Mouse (Mus musculus): Measurements from ENCODE around the gene Trpm3. TPM values are rescaled to one million over a fixed set of nuclear protein-coding genes. Genes with fewer than 3 reads are reported as not detected.

The Trpm3 gene
- polyA plus RNA-seq, 1 experiment = 1.2 TPM

DNA sequence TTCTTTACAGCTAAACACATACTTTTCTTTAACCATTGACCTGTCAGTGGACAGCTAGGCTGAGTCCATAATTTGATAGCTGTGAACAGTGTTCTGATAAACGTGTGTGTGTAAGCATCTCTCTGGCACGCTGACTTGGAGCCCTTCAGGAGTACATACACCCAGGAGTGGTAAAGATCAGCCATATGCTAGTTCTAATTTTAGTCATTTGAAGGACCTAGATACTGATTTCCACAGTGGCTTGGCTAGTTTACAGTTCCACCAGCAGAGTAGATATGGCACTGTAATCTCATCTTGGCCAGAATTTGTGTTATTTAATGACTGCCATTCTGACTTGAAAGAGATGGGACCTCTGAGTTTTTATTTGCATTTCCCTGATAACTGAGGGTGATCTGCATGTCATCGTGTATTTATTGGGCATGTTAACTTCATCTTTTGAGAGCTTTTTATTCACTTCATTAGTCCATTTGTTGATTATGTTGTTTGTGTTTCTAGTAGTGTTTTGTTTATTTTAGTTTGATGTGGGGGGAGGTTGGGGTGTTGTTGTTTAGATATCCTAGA, 499.6 kb downstream of the Trpm3 start:
- H3K36me3 ChIP-seq (ENCODE audit: control insufficient read depth, insufficient read depth, low read length) = no peaks in the 10 kb centered on the region
- no peak overlapping the region for H3K4me3 ChIP-seq (ENCODE audit: control insufficient read depth, low read depth, low read length)
- H3K27me3 ChIP-seq (ENCODE audit: control insufficient read depth, insufficient read depth, low read length) = no peaks in the 10 kb centered on the region
- TF ChIP-seq POLR2A (IDR thresholded peaks at IDR 0.05; ENCODE audit: control insufficient read depth, low read depth, low read length) (no peak), CTCF (IDR thresholded peaks at IDR 0.05; ENCODE audit: control insufficient read depth, insufficient read depth, insufficient replicate concordance, low read depth, low read length) (no peak)
- no peak overlapping the region for H3K27ac ChIP-seq (ENCODE audit: control insufficient read depth, insufficient read depth, low read depth, low read length)
- H3K4me1 ChIP-seq (ENCODE audit: control insufficient read depth, insufficient read depth, low read length) = no peaks in the 10 kb centered on the region

DNA sequence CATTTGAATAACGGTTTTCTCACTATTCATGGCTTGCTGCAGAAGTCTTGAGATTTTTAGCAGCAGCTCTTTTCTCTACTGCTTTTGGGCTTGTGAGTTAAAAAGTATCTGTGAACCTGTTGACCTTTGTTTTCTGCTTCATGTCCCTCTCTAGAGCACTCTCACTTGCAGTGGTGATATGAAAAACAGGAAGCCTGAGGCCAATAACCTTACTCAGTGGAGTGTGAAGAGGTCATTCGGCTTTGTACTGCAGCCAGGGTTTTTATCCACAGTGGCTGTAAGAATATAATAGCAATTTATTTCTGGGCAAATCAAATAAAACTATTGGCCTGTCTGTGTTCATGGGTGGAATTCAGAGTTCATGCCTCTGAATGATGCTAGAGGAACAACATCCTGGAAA, 503.3 kb downstream of the Trpm3 start:
- no peak overlapping the region for H3K4me3 ChIP-seq (ENCODE audit: control insufficient read depth, low read depth, low read length)
- TF ChIP-seq CTCF (IDR thresholded peaks at IDR 0.05; ENCODE audit: control insufficient read depth, insufficient read depth, insufficient replicate concordance, low read depth, low read length) (no peak), POLR2A (IDR thresholded peaks at IDR 0.05; ENCODE audit: control insufficient read depth, low read depth, low read length) (no peak)
- H3K27me3 ChIP-seq (ENCODE audit: control insufficient read depth, insufficient read depth, low read length) = no peaks in the 10 kb centered on the region
- no peaks in the 10 kb centered on the region for H3K4me1 ChIP-seq (ENCODE audit: control insufficient read depth, insufficient read depth, low read length)
- no peak overlapping the region for H3K27ac ChIP-seq (ENCODE audit: control insufficient read depth, insufficient read depth, low read depth, low read length)
- H3K36me3 ChIP-seq (ENCODE audit: control insufficient read depth, insufficient read depth, low read length) = no peaks in the 10 kb centered on the region

- H3K36me3 ChIP-seq (ENCODE audit: control insufficient read depth, insufficient read depth, low read length) = no peaks in the 10 kb centered on the region
- no peak overlapping the region for H3K27ac ChIP-seq (ENCODE audit: control insufficient read depth, insufficient read depth, low read depth, low read length)
- no peak overlapping the region for H3K4me3 ChIP-seq (ENCODE audit: control insufficient read depth, low read depth, low read length)
- no peaks in the 10 kb centered on the region for H3K27me3 ChIP-seq (ENCODE audit: control insufficient read depth, insufficient read depth, low read length)
- TF ChIP-seq POLR2A (IDR thresholded peaks at IDR 0.05; ENCODE audit: control insufficient read depth, low read depth, low read length) = no peak
- no peak for TF ChIP-seq CTCF (IDR thresholded peaks at IDR 0.05; ENCODE audit: control insufficient read depth, insufficient read depth, insufficient replicate concordance, low read depth, low read length)
- H3K4me1 ChIP-seq (ENCODE audit: control insufficient read depth, insufficient read depth, low read length) = no peaks in the 10 kb centered on the region
These were observed 517.8 kb downstream of the Trpm3 start for GRCm38 (mm10) chr19:22656466-22657215.

GRCm38 (mm10) chr19:22657251-22657650, 518.4 kb downstream of the Trpm3 start:
- no peaks in the 10 kb centered on the region for H3K4me1 ChIP-seq (ENCODE audit: control insufficient read depth, insufficient read depth, low read length)
- TF ChIP-seq POLR2A (IDR thresholded peaks at IDR 0.05; ENCODE audit: control insufficient read depth, low read depth, low read length) = no peak
- no peaks in the 10 kb centered on the region for H3K27me3 ChIP-seq (ENCODE audit: control insufficient read depth, insufficient read depth, low read length)
- no peaks in the 10 kb centered on the region for H3K36me3 ChIP-seq (ENCODE audit: control insufficient read depth, insufficient read depth, low read length)
- no peak overlapping the region for H3K27ac ChIP-seq (ENCODE audit: control insufficient read depth, insufficient read depth, low read depth, low read length)
- no peak overlapping the region for H3K4me3 ChIP-seq (ENCODE audit: control insufficient read depth, low read depth, low read length)

DNA sequence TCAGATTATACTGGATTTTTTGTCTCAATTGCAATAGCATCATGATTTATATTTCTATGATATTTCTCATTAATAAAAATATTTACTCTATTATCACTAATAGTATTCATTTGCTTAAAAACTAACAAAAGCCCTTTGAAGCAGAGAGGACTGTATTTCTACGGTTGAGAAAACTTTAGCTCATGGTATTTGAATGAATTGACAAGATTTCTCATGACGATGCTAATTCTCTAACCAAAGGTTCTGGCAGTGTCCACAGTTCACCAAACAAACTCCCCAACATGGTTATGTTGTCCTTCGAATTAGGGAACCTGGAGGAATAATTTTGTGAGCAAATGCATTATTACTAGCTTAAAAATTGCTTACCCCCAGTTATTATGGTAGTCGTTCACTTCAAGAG, 526.6 kb downstream of the Trpm3 start:
- no peaks in the 10 kb centered on the region for H3K27me3 ChIP-seq (ENCODE audit: control insufficient read depth, insufficient read depth, low read length)
- no peaks in the 10 kb centered on the region for H3K36me3 ChIP-seq (ENCODE audit: control insufficient read depth, insufficient read depth, low read length)
- no peak overlapping the region for H3K27ac ChIP-seq (ENCODE audit: control insufficient read depth, insufficient read depth, low read depth, low read length)
- no peaks in the 10 kb centered on the region for H3K4me1 ChIP-seq (ENCODE audit: control insufficient read depth, insufficient read depth, low read length)
- TF ChIP-seq CTCF (IDR thresholded peaks at IDR 0.05; ENCODE audit: control insufficient read depth, insufficient read depth, insufficient replicate concordance, low read depth, low read length) (no peak), POLR2A (IDR thresholded peaks at IDR 0.05; ENCODE audit: control insufficient read depth, low read depth, low read length) (no peak)
- H3K4me3 ChIP-seq (ENCODE audit: control insufficient read depth, low read depth, low read length) = no peak overlapping the region

- no peaks in the 10 kb centered on the region for H3K36me3 ChIP-seq (ENCODE audit: control insufficient read depth, insufficient read depth, low read length)
- H3K27me3 ChIP-seq (ENCODE audit: control insufficient read depth, insufficient read depth, low read length) = no peaks in the 10 kb centered on the region
- H3K4me3 ChIP-seq (ENCODE audit: control insufficient read depth, low read depth, low read length) = no peak overlapping the region
- no peaks in the 10 kb centered on the region for H3K4me1 ChIP-seq (ENCODE audit: control insufficient read depth, insufficient read depth, low read length)
- TF ChIP-seq CTCF (IDR thresholded peaks at IDR 0.05; ENCODE audit: control insufficient read depth, insufficient read depth, insufficient replicate concordance, low read depth, low read length) (no peak), POLR2A (IDR thresholded peaks at IDR 0.05; ENCODE audit: control insufficient read depth, low read depth, low read length) (no peak)
- H3K27ac ChIP-seq (ENCODE audit: control insufficient read depth, insufficient read depth, low read depth, low read length) = no peak overlapping the region
These were observed 531.4 kb downstream of the Trpm3 start for GRCm38 (mm10) chr19:22670222-22670621.

DNA sequence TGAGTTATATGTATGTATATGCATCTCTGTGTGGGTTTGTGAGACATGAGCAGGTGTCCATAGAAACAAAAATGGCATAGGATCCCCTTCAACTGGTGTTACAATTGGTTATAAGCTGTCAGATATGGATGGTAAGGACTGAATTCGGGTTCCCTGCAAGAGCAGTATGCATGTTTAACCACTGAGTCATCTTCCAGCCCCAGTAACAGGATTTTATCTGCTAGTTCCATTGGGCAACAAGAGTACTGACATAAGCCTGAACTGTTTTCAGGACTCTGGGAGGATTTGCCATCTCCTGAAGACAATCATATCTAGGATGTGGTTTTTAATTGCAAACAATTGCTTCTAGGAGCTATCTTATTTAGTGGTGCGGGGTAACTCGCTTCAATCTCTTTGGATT, 534.0 kb downstream of the Trpm3 start:
- Histone ChIP-seq H3K36me3 (ENCODE audit: control insufficient read depth, insufficient read depth, low read length) (no peaks in the 10 kb centered on the region), H3K27me3 (ENCODE audit: control insufficient read depth, insufficient read depth, low read length) (no peaks in the 10 kb centered on the region), H3K4me3 (ENCODE audit: control insufficient read depth, low read depth, low read length) (no peak overlapping the region), H3K4me1 (ENCODE audit: control insufficient read depth, insufficient read depth, low read length) (no peaks in the 10 kb centered on the region), H3K27ac (ENCODE audit: control insufficient read depth, insufficient read depth, low read depth, low read length) (no peak overlapping the region)
- TF ChIP-seq POLR2A (IDR thresholded peaks at IDR 0.05; ENCODE audit: control insufficient read depth, low read depth, low read length) (no peak), CTCF (IDR thresholded peaks at IDR 0.05; ENCODE audit: control insufficient read depth, insufficient read depth, insufficient replicate concordance, low read depth, low read length) (no peak)
